Mouse (Mus musculus) liver, embryonic 14.5 days (tissue): ENCODE results near the gene Ctnna2. TPM values are rescaled to one million over a fixed set of nuclear protein-coding genes. Genes with fewer than 3 reads are reported as not detected.
A peak's percentile ranks its signal among the peaks of the same experiment; 100 is the strongest.

Experiments used
- ATAC-seq: fragments of 200-750 bp; cut with Nextera tagmentation; 2 replicates; pipeline ENCODE4 v1.8.0; 2017; ENCODE audit warnings: moderate number of reproducible peaks, mild to moderate bottlenecking, moderate library complexity; ENCODE audit not compliant: insufficient read depth
- DNase-seq, 3 experiments: peaks; one replicate each; pipeline ENCODE4 v3.0.0-alpha.2; 2012 to 2013; ENCODE audit warnings: low read depth in 3 of 3, low spot score in 3 of 3
- H3K27ac ChIP-seq: fragments of 300-500 bp; sonication (generic); 2 replicates; pipeline ENCODE4 v1.5.1; 2014; ENCODE audit warnings: moderate library complexity, mild to moderate bottlenecking, control low read depth, inconsistent platforms
- H3K27me3 ChIP-seq: fragments of 300-500 bp; sonication (generic); 2 replicates; pipeline ENCODE4 v1.6.1; 2014; ENCODE audit warnings: mild to moderate bottlenecking, low read length, moderate library complexity; ENCODE audit not compliant: control insufficient read depth, insufficient read depth
- H3K36me3 ChIP-seq: fragments of 300-500 bp; sonication (generic); replicated peaks from 2 replicates; pipeline ENCODE4 v1.6.1; 2014; ENCODE audit warnings: low read depth; ENCODE audit not compliant: control insufficient read depth, insufficient read depth
- H3K4me1 ChIP-seq, 2 experiments: fragments of 200-500 bp in 1 of 2; fragments of 300-500 bp in 1 of 2; sonication (generic) in 1 of 2; replicated peaks; 2 replicates each; pipeline ENCODE4 v1.6.1; 2012 to 2014; ENCODE audit warnings: antibody characterized with exemption in 1 of 2, inconsistent platforms in 1 of 2, low read length in 1 of 2; ENCODE audit not compliant: control insufficient read depth in 2 of 2, insufficient read depth in 2 of 2
- H3K4me2 ChIP-seq: fragments of 300-500 bp; sonication (generic); 2 replicates; pipeline ENCODE4 v1.6.1; 2014; ENCODE audit warnings: low read depth, mild to moderate bottlenecking, control low read depth, moderate library complexity
- H3K4me3 ChIP-seq, 2 experiments: fragments of 200-500 bp in 1 of 2; fragments of 300-500 bp in 1 of 2; sonication (generic) in 1 of 2; 2 replicates each; pipeline ENCODE4 v1.5.1; 2012 to 2014; ENCODE audit warnings: low read depth in 2 of 2, low read length in 2 of 2, mild to moderate bottlenecking in 2 of 2, control low read depth in 1 of 2, inconsistent platforms in 1 of 2, moderate library complexity in 1 of 2; ENCODE audit not compliant: insufficient read depth in 1 of 2
- H3K9ac ChIP-seq: fragments of 300-500 bp; sonication (generic); replicated peaks from 2 replicates; pipeline ENCODE4 v1.6.1; 2014; ENCODE audit warnings: mild to moderate bottlenecking, control low read depth, moderate library complexity
- H3K9me3 ChIP-seq: fragments of 300-500 bp; sonication (generic); 2 replicates; pipeline ENCODE4 v1.6.1; 2016; ENCODE audit warnings: low read length, mixed read lengths; ENCODE audit not compliant: control insufficient read depth
- CTCF ChIP-seq: IDR thresholded peaks from 2 replicates; pipeline ENCODE4 v1.5.1; 2016; ENCODE audit warnings: antibody characterized with exemption, low read depth, control low read depth
- EP300 ChIP-seq: IDR thresholded peaks from 2 replicates; pipeline ENCODE4 v1.6.1; 2016; ENCODE audit warnings: antibody characterized with exemption, low read depth
- WGBS: fragments of 180-500 bp; shearing (Covaris S2); extraction: QIAGEN DNeasy Blood & Tissue Kit; methylation state at CpG from one replicate; pipeline ENCODE4 v1.1.7; 2014; ENCODE audit not compliant: insufficient replicate concordance; 5-methylcytosine and 5-hydroxymethylcytosine counted together
- polyA plus RNA-seq, 2 experiments: library from polyadenylated mRNA; depleted of rRNA in 1 of 2; stranded (reverse) in 1 of 2; unstranded in 1 of 2; fragments of >200 nt; fragmentation: Nextera tagmentation in 1 of 2; extraction: Ambion mirVana in 1 of 2; gene quantifications; 2 replicates each; pipeline versions ENCODE4 v1.2.1 to v1.2.3; 2012 to 2014

The Ctnna2 gene
- polyA plus RNA-seq, 2 experiments = 0.08 to 0.14 TPM

DNA sequence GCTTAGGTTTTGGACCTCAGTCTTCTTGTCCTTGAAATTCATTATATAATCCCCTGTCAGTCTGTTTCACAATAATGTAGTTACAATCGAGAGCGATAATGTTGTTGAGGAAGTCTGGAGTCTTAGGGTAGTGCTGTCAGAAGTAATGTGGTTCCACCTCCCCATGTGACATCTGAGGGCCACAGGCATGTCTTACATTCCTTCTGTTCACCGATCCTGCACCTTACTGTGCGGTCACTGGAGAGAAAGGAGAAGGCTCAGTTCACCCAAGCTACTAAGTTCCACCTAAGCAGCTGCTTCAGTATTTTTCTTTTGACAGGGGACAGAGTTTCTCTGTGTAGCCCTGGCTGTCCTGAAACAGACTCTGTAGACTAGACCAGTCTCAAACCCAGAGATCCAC is 723.2 kb downstream of the Ctnna2 start:
- Histone ChIP-seq H3K9ac (no peak overlapping the region), H3K27ac (no peak overlapping the region), H3K27me3 (no peaks in the 10 kb centered on the region), H3K9me3 (no peaks in the 10 kb centered on the region), H3K4me1 (no peaks in the 10 kb centered on the region), H3K4me2 (no peak overlapping the region), H3K36me3 (no peaks in the 10 kb centered on the region), H3K4me3 (no peak overlapping the region)
- ATAC-seq (no peak), DNase-seq (no peak)
- TF ChIP-seq CTCF = no peak
- no peak for TF ChIP-seq EP300
- WGBS = 68% methylated on average over 4 of the region's 4 CpGs

DNA sequence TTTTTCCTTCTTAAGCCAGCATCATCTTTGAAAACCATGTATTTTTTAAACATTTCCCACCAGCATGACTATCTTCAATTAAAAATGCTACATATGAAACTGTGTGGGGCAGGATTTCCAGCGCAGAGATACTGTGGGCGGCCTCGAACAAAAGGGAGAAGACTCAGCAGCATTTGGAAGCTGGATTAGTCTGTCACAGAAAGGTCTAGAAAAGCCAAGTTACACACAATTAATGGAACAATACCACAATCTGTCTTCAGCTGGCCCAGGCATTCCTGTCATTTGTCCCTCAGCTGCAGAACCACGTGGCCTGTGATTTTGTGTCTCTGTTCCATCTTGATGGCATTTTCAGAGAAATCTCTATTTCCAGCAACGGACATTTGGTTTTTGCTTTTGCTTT is 726.0 kb downstream of the Ctnna2 start:
- no peaks in the 10 kb centered on the region for H3K36me3 ChIP-seq
- DNase-seq = no peak
- H3K9ac ChIP-seq = no peak overlapping the region
- no peak for ATAC-seq
- H3K27ac ChIP-seq = no peak overlapping the region
- H3K4me2 ChIP-seq = no peak overlapping the region
- no peaks in the 10 kb centered on the region for H3K9me3 ChIP-seq
- no peaks in the 10 kb centered on the region for H3K4me1 ChIP-seq
- WGBS = 61% methylated on average over 5 of the region's 5 CpGs
- H3K27me3 ChIP-seq = no peaks in the 10 kb centered on the region
- no peak overlapping the region for H3K4me3 ChIP-seq
- TF ChIP-seq CTCF = no peak
- no peak for TF ChIP-seq EP300

DNA sequence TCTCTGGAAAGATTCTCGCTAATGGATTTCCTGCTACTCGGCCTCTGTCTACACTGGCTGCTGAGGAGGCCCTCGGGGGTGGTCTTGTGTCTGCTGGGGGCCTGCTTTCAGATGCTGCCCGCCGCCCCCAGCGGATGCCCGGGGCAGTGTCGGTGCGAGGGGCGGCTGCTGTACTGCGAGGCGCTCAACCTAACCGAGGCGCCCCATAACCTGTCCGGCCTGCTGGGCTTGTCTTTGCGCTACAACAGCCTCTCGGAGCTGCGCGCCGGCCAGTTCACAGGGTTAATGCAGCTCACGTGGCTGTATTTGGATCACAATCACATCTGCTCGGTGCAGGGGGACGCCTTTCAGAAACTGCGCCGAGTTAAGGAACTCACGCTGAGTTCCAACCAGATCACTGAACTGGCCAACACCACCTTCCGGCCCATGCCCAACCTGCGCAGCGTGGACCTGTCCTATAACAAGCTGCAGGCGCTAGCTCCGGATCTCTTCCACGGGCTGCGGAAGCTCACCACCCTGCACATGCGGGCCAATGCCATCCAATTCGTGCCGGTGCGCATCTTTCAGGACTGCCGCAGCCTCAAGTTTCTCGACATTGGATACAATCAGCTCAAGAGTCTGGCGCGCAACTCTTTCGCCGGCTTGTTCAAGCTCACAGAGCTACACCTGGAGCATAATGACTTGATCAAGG is 735.8 kb downstream of the Ctnna2 start:
- H3K4me1 ChIP-seq = no peaks in the 10 kb centered on the region
- no peaks in the 10 kb centered on the region for H3K9me3 ChIP-seq
- 1% methylated on average over 43 of the region's 43 CpGs for WGBS
- H3K4me2 ChIP-seq = no peak overlapping the region
- no peak overlapping the region for H3K4me3 ChIP-seq
- H3K36me3 ChIP-seq = no peaks in the 10 kb centered on the region
- no peak overlapping the region for H3K27ac ChIP-seq
- ATAC-seq (no peak), DNase-seq (no peak)
- peaks cover 27% of the 10 kb centered on the region for H3K27me3 ChIP-seq
- H3K9ac ChIP-seq = no peak overlapping the region
- TF ChIP-seq CTCF (no peak), EP300 (no peak)

DNA sequence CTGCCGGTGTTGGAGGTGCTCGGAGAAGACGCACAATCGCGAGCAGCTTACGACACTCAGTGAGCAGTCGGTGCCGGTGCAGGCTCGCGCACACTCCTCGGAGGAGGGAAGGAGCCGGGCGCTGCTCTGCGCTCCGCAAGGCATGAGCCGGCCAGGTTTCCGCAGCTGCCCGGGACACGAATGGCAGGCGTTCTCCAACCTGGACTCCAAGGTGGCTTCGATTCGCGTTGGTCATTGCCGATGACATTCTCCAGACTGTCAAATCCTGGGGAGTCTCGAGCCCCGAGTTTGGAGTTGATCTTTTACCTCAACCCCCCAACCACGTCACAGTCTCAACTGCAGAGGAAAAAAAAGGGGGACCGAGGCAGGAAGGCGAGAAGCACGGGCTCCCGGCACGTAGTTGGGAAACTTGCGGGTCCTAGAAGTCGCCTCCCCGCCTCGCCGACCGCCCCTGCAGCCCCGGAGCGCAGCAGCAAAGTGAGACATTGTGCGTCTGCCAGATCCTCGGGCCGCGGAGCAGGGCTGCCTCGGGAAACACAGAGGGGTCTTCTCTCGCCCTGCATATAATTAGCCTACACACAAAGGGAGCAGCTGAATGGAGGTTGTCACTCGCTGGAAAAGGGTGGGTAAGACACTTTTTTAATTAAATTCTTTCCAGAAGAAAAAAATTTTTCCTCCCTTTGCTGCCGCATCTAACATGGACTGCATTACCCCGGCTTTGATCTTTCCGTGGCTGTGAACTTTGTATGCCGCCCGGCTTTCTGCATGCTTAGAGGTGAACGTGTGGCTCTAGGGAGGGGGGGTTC is 736.7 kb downstream of the Ctnna2 start, which contains the start of gene Lrrtm1:
Gene Lrrtm1 (plus strand): TSS at position 89 of the 806 bp plus-strand sequence.
- H3K4me1 ChIP-seq = no peaks in the 10 kb centered on the region
- WGBS = under 1% methylated on average over 52 of the region's 53 CpGs
- no peak within 1 kb of the TSS for H3K27ac ChIP-seq
- H3K4me3 ChIP-seq = no peak within 1 kb of the TSS
- ATAC-seq = no peak
- no peaks in the 10 kb centered on the region for H3K36me3 ChIP-seq
- no peak for DNase-seq
- peak within 1 kb of the TSS; percentile 26; the same call in 1 of the 2 replicates for H3K4me2 ChIP-seq
- no peak within 1 kb of the TSS for H3K9ac ChIP-seq
- TF ChIP-seq CTCF (no peak), EP300 (no peak)
- peaks cover 27% of the 10 kb centered on the region for H3K27me3 ChIP-seq
- no peaks in the 10 kb centered on the region for H3K9me3 ChIP-seq

DNA sequence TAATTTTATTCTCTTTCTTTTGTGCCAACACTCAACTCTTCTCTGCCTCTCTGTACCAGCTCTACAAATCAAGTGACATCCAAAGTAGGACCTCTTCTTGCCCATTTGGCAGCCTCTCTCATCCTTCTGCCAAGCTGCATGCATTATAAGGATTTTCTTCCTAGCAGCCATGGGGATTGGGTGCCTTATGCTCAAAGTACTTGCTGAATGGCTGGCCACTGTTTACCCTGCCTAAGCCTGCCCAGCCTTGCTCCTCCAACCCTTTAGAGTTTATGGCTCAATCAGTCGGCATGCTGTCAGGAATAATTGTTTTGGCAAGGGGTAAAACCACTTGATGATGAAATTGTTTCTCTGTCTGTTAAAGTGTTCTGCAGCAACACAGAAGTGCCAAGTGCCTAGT is 739.1 kb downstream of the Ctnna2 start:
- ATAC-seq (no peak), DNase-seq (no peak)
- no peaks in the 10 kb centered on the region for H3K36me3 ChIP-seq
- H3K27ac ChIP-seq = no peak overlapping the region
- WGBS = 5% methylated on average over 1 of the region's 1 CpGs
- H3K9ac ChIP-seq = no peak overlapping the region
- no peak overlapping the region for H3K4me3 ChIP-seq
- no peak overlapping the region for H3K4me2 ChIP-seq
- no peaks in the 10 kb centered on the region for H3K9me3 ChIP-seq
- TF ChIP-seq EP300 (no peak), CTCF (no peak)
- peaks cover 27% of the 10 kb centered on the region for H3K27me3 ChIP-seq
- no peaks in the 10 kb centered on the region for H3K4me1 ChIP-seq
